Mouse (Mus musculus): Measurements from ENCODE around the gene Magel2. TPM values are rescaled to one million over a fixed set of nuclear protein-coding genes. Genes with fewer than 3 reads are reported as not detected.

The Magel2 gene
- not detected in 2 replicates for polyA plus RNA-seq (2012; rRNA removed; ENCODE audit: low replicate concordance)

GRCm38 (mm10) chr7:62376510-62377304 lies at the start of gene Magel2:
Gene Magel2 (plus strand): TSS chr7:62377010.

GRCm38 (mm10) chr7:62346269-62346668 lies 30.5 kb upstream of the Magel2 start, which contains the start of gene Ndn:
Gene Ndn (plus strand): TSS chr7:62346569.

GRCm38 (mm10) chr7:62419493-62420360 lies 42.9 kb downstream of the Magel2 start, which contains the start of gene Mkrn3:
Gene Mkrn3 (minus strand): TSS chr7:62420139.

Other genes with a start within 250 kb of the Magel2 start
- gene Ndn, start 30.4 kb upstream of the Magel2 start, polyA plus RNA-seq (2012; rRNA removed; ENCODE audit: low replicate concordance) = 1.7 and 2.6 TPM in 2 replicates
- 0.16 and 0.19 TPM in 2 replicates for gene Mkrn3, start 43.1 kb downstream of the Magel2 start, polyA plus RNA-seq (2012; rRNA removed; ENCODE audit: low replicate concordance)
- gene Peg12, start 87.5 kb downstream of the Magel2 start, polyA plus RNA-seq (2012; rRNA removed; ENCODE audit: low replicate concordance) = 0.25 and 0.55 TPM in 2 replicates

Measured in duodenum, adult 2 months (tissue).